Mouse (Mus musculus): ENCODE measurements at regions not wholly inside any gene's neighbourhood (a gene's known extent, or its start where the extent isn't known, plus 50 kb on each side); places are given as distances from the start of the nearest gene placed in this dataset.
A peak's percentile ranks its signal among the peaks of the same experiment; 100 is the strongest.

- TF ChIP-seq CTCF (IDR thresholded peaks at IDR 0.05; ENCODE audit: borderline replicate concordance, extremely low read depth, insufficient read depth, insufficient read length) (no peak), POLR2A (IDR thresholded peaks at IDR 0.05; ENCODE audit: borderline replicate concordance, extremely low read depth, insufficient read depth, insufficient read length, poor library complexity, severe bottlenecking) (no peak)
These were observed 82.7 kb upstream of the Efna5 start for GRCm38 (mm10) chr17:62963824-62964223.

GRCm38 (mm10) chr17:62962292-62962618 is 81.1 kb upstream of the Efna5 start:
- no peak for DNase-seq (ENCODE audit: low read depth)
- no peak for TF ChIP-seq POLR2A (IDR thresholded peaks at IDR 0.05; ENCODE audit: borderline replicate concordance, extremely low read depth, insufficient read depth, insufficient read length, poor library complexity, severe bottlenecking)
- no peak for TF ChIP-seq CTCF (IDR thresholded peaks at IDR 0.05; ENCODE audit: borderline replicate concordance, extremely low read depth, insufficient read depth, insufficient read length)

More at GRCm38 (mm10) chr17:62963824-62964223, 82.7 kb upstream of the Efna5 start:
- DNase-seq (ENCODE audit: low read depth): no peak

- DNase-seq (ENCODE audit: low read depth): no peak
These were observed 80.6 kb upstream of the Efna5 start for GRCm38 (mm10) chr17:62961596-62962291.

GRCm38 (mm10) chr17:62959146-62959545 is 78.0 kb upstream of the Efna5 start:
- DNase-seq (ENCODE audit: low read depth): no peak
- TF ChIP-seq CTCF (IDR thresholded peaks at IDR 0.05; ENCODE audit: borderline replicate concordance, extremely low read depth, insufficient read depth, insufficient read length) (no peak), POLR2A (IDR thresholded peaks at IDR 0.05; ENCODE audit: borderline replicate concordance, extremely low read depth, insufficient read depth, insufficient read length, poor library complexity, severe bottlenecking) (no peak)

More at GRCm38 (mm10) chr17:62961596-62962291, 80.6 kb upstream of the Efna5 start:
- TF ChIP-seq CTCF (IDR thresholded peaks at IDR 0.05; ENCODE audit: borderline replicate concordance, extremely low read depth, insufficient read depth, insufficient read length) (no peak), POLR2A (IDR thresholded peaks at IDR 0.05; ENCODE audit: borderline replicate concordance, extremely low read depth, insufficient read depth, insufficient read length, poor library complexity, severe bottlenecking) (no peak)

- TF ChIP-seq CTCF (IDR thresholded peaks at IDR 0.05; ENCODE audit: borderline replicate concordance, extremely low read depth, insufficient read depth, insufficient read length) (no peak), POLR2A (IDR thresholded peaks at IDR 0.05; ENCODE audit: borderline replicate concordance, extremely low read depth, insufficient read depth, insufficient read length, poor library complexity, severe bottlenecking) (no peak)
- no peak for DNase-seq (ENCODE audit: low read depth)
These were observed 66.5 kb upstream of the Efna5 start for GRCm38 (mm10) chr17:62947537-62948193.

- DNase-seq (ENCODE audit: low read depth): no peak
- TF ChIP-seq POLR2A (IDR thresholded peaks at IDR 0.05; ENCODE audit: borderline replicate concordance, extremely low read depth, insufficient read depth, insufficient read length, poor library complexity, severe bottlenecking): no peak
- TF ChIP-seq CTCF (IDR thresholded peaks at IDR 0.05; ENCODE audit: borderline replicate concordance, extremely low read depth, insufficient read depth, insufficient read length): no peak
These were observed 59.6 kb upstream of the Efna5 start for GRCm38 (mm10) chr17:62940573-62941252.

GRCm38 (mm10) chr17:62939930-62940572 is 58.9 kb upstream of the Efna5 start:
- peak; percentile 39 for DNase-seq (ENCODE audit: low read depth)
- TF ChIP-seq CTCF (IDR thresholded peaks at IDR 0.05; ENCODE audit: borderline replicate concordance, extremely low read depth, insufficient read depth, insufficient read length) (no peak), POLR2A (IDR thresholded peaks at IDR 0.05; ENCODE audit: borderline replicate concordance, extremely low read depth, insufficient read depth, insufficient read length, poor library complexity, severe bottlenecking) (no peak)

GRCm38 (mm10) chr17:62939171-62939570 is 58.1 kb upstream of the Efna5 start:
- no peak for TF ChIP-seq POLR2A (IDR thresholded peaks at IDR 0.05; ENCODE audit: borderline replicate concordance, extremely low read depth, insufficient read depth, insufficient read length, poor library complexity, severe bottlenecking)
- no peak for TF ChIP-seq CTCF (IDR thresholded peaks at IDR 0.05; ENCODE audit: borderline replicate concordance, extremely low read depth, insufficient read depth, insufficient read length)
- DNase-seq (ENCODE audit: low read depth): peak; percentile 57
